Mouse (Mus musculus): ENCODE measurements around the gene Nr1d2.
"Not testable (repeated sequence)": the region's sequence is repeated elsewhere in the genome, so short reads cannot be mapped to it uniquely, and the experiment has no call there.

Gene Nr1d2

GRCm38 (mm10) chr14:18238750-18239731 lies at the start of gene Nr1d2:
TSS of gene Nr1d2 (minus strand) at chr14:18239127.
- peak; percentile 100 for DNase-seq (ENCODE audit: low spot score)

GRCm38 (mm10) chr14:18287391-18287790 lies 48.5 kb upstream of the Nr1d2 start:
- DNase-seq (ENCODE audit: low spot score) = no peak

GRCm38 (mm10) chr14:18286441-18286840 lies 47.5 kb upstream of the Nr1d2 start:
- no peak for DNase-seq (ENCODE audit: low spot score)

GRCm38 (mm10) chr14:18285476-18285875 lies 46.5 kb upstream of the Nr1d2 start:
- no peak for DNase-seq (ENCODE audit: low spot score)

GRCm38 (mm10) chr14:18284581-18284980 lies 45.7 kb upstream of the Nr1d2 start:
- DNase-seq (ENCODE audit: low spot score) = no peak

- no peak for DNase-seq (ENCODE audit: low spot score)
Observed at GRCm38 (mm10) chr14:18280375-18280774, 41.4 kb upstream of the Nr1d2 start.

- DNase-seq (ENCODE audit: low spot score) = no peak
Observed at GRCm38 (mm10) chr14:18274526-18274925, 35.6 kb upstream of the Nr1d2 start.

GRCm38 (mm10) chr14:18271666-18272065 lies 32.7 kb upstream of the Nr1d2 start:
- no peak for DNase-seq (ENCODE audit: low spot score)

- DNase-seq (ENCODE audit: low spot score) = peak; percentile 99
Observed at GRCm38 (mm10) chr14:18270529-18271441, 31.9 kb upstream of the Nr1d2 start, which contains the start of the genes Nkiras1 and Rpl15. TSS of gene Nkiras1 (plus strand) at chr14:18271136. TSS of gene Rpl15 (minus strand) at chr14:18271391.

GRCm38 (mm10) chr14:18269947-18270528 lies 31.1 kb upstream of the Nr1d2 start:
- DNase-seq (ENCODE audit: low spot score) = not testable (repeated sequence)

- no peak for DNase-seq (ENCODE audit: low spot score)
Observed at GRCm38 (mm10) chr14:18263427-18263826, 24.5 kb upstream of the Nr1d2 start.

- no peak for DNase-seq (ENCODE audit: low spot score)
Observed at GRCm38 (mm10) chr14:18261203-18261602, 22.3 kb upstream of the Nr1d2 start.

GRCm38 (mm10) chr14:18242638-18243130 lies 3.8 kb upstream of the Nr1d2 start:
- no peak for DNase-seq (ENCODE audit: low spot score)

GRCm38 (mm10) chr14:18241786-18242185 lies 2.9 kb upstream of the Nr1d2 start:
- no peak for DNase-seq (ENCODE audit: low spot score)

GRCm38 (mm10) chr14:18240132-18240531 lies 1.2 kb upstream of the Nr1d2 start:
- no peak for DNase-seq (ENCODE audit: low spot score)

- DNase-seq (ENCODE audit: low spot score) = peak; percentile 97
Observed at GRCm38 (mm10) chr14:18238131-18238749, 687 bp downstream of the Nr1d2 start.

GRCm38 (mm10) chr14:18237381-18237780 lies 1.5 kb downstream of the Nr1d2 start:
- no peak for DNase-seq (ENCODE audit: low spot score)

- not testable (repeated sequence) for DNase-seq (ENCODE audit: low spot score)
Observed at GRCm38 (mm10) chr14:18236496-18237235, 2.3 kb downstream of the Nr1d2 start.

GRCm38 (mm10) chr14:18233981-18234960 lies 4.7 kb downstream of the Nr1d2 start:
- DNase-seq (ENCODE audit: low spot score) = no peak
